Mouse (Mus musculus): ENCODE measurements at regions not wholly inside any gene's neighbourhood (a gene's known extent, or its start where the extent isn't known, plus 50 kb on each side); places are given as distances from the start of the nearest gene placed in this dataset.

- DNase-seq = peak in 1 of 2 experiments; percentile 32
Observed at GRCm38 (mm10) chr10:126815730-126816129, 85.4 kb downstream of the Atp23 start.

GRCm38 (mm10) chr10:126814968-126815367 lies 86.2 kb downstream of the Atp23 start:
- no peak for DNase-seq

GRCm38 (mm10) chr10:126813051-126813593 lies 88.0 kb downstream of the Atp23 start:
- DNase-seq = no peak

- peak in 1 of 2 experiments; percentile 10 for DNase-seq
Observed at GRCm38 (mm10) chr10:126812243-126812755, 88.9 kb downstream of the Atp23 start.

GRCm38 (mm10) chr10:126810346-126811095 lies 90.6 kb downstream of the Atp23 start:
- DNase-seq = peak; percentile 61 to 62

- peak; percentile 64 to 65 for DNase-seq
Observed at GRCm38 (mm10) chr10:126809587-126809986, 91.6 kb downstream of the Atp23 start.

- no peak for DNase-seq
Observed at GRCm38 (mm10) chr10:126806881-126807280, 94.3 kb downstream of the Atp23 start.

GRCm38 (mm10) chr10:126802732-126803131 lies 98.4 kb downstream of the Atp23 start:
- no peak for DNase-seq

GRCm38 (mm10) chr10:126799393-126799792 lies 101.8 kb downstream of the Atp23 start:
- peak in 1 of 2 experiments; percentile 42 for DNase-seq

GRCm38 (mm10) chr10:126793136-126793535 lies 108.0 kb downstream of the Atp23 start:
- peak; percentile 16 to 31 for DNase-seq

- DNase-seq = peak; percentile 24 to 28
Observed at GRCm38 (mm10) chr10:126792371-126792835, 108.8 kb downstream of the Atp23 start.

GRCm38 (mm10) chr10:126788277-126788676 lies 112.9 kb downstream of the Atp23 start:
- no peak for DNase-seq

GRCm38 (mm10) chr10:126783161-126783560 lies 118.0 kb downstream of the Atp23 start:
- no peak for DNase-seq

GRCm38 (mm10) chr10:126776603-126777002 lies 124.6 kb downstream of the Atp23 start:
- no peak for DNase-seq

- no peak for DNase-seq
Observed at GRCm38 (mm10) chr10:126775946-126776345, 125.2 kb downstream of the Atp23 start.

GRCm38 (mm10) chr10:126770446-126771020 lies 130.6 kb downstream of the Atp23 start:
- peak; percentile 39 to 46 for DNase-seq

GRCm38 (mm10) chr10:126765648-126766047 lies 135.5 kb downstream of the Atp23 start:
- no peak for DNase-seq

- no peak for DNase-seq
Observed at GRCm38 (mm10) chr10:126764740-126765139, 136.4 kb downstream of the Atp23 start.

GRCm38 (mm10) chr10:126763976-126764375 lies 137.2 kb downstream of the Atp23 start:
- no peak for DNase-seq

GRCm38 (mm10) chr10:126758682-126759081 lies 142.5 kb downstream of the Atp23 start:
- no peak for DNase-seq

GRCm38 (mm10) chr10:126753201-126753600 lies 148.0 kb downstream of the Atp23 start:
- DNase-seq = no peak

- DNase-seq = peak; percentile 34 to 45
Observed at GRCm38 (mm10) chr10:126752699-126753098, 148.5 kb downstream of the Atp23 start.

- DNase-seq = no peak
Observed at GRCm38 (mm10) chr10:126748696-126749466, 152.3 kb downstream of the Atp23 start.
